In genomic region chr5:114738707-114739241, GRCm38 (mm10) we compare ENCODE assay signal across 10 mouse cellular contexts. TPM values are rescaled to one million over a fixed set of nuclear protein-coding genes. Genes with fewer than 3 reads are reported as not detected.
DNase-seq lines count a peak whose midpoint lies in the region; ATAC-seq and TF ChIP-seq lines count a peak whose summit lies in the region.
"Had no signal": no experiment of that assay in that cellular context is flagged by ENCODE, and none has a peak within 500 bp of the region (broad histone marks: within the 10 kb centered on the region; RNA-seq: fewer than 3 reads in every experiment).

No protein-coding gene starts in this region.

- H3K27ac ChIP-seq in layer of hippocampus, adult 2 months, result peak overlapping the region; percentile 61
- peak overlapping the region; percentile 24 for H3K27ac ChIP-seq in kidney, embryonic 15.5 days
- H3K27ac ChIP-seq in forebrain, embryonic 16.5 days (ENCODE audit: low read length), result no peak overlapping the region

- intact Hi-C loops in gastrocnemius, postnatal 14 days (cut with DNase I; ENCODE audit: low total_unique reads), result no loop called here

- peaks cover 13% of the 10 kb centered on the region for H3K4me1 ChIP-seq in kidney, embryonic 15.5 days
- peaks cover 11% of the 10 kb centered on the region for H3K4me1 ChIP-seq in forebrain, embryonic 16.5 days (replicated peaks; ENCODE audit: control insufficient read depth, insufficient read depth, low read length)

- peak; percentile 55 for ATAC-seq in kidney, embryonic 15.5 days (replicated peaks; ENCODE audit: low FRiP score)
- ATAC-seq in forebrain, embryonic 16.5 days, result no peak

- no peaks in the 10 kb centered on the region for H3K9me3 ChIP-seq in kidney, embryonic 15.5 days (replicated peaks)
- H3K9me3 ChIP-seq in forebrain, embryonic 16.5 days (ENCODE audit: control insufficient read depth, low read length), result no peaks in the 10 kb centered on the region

- no peak for TF ChIP-seq CTCF in layer of hippocampus, adult 2 months (conservative IDR thresholded peaks at IDR 0.05)

- no peak overlapping the region for H3K4me3 ChIP-seq in layer of hippocampus, adult 2 months
- no peak overlapping the region for H3K4me3 ChIP-seq in kidney, embryonic 15.5 days (replicated peaks)
- no peak overlapping the region for H3K4me3 ChIP-seq in forebrain, embryonic 16.5 days (replicated peaks; ENCODE audit: low read length)
- H3K4me3 ChIP-seq: erythroblast, embryonic 14.5 days; myocyte had no signal

- no peak for DNase-seq in layer of hippocampus, adult 2 months (ENCODE audit: low spot score in 2 of 2)
- no peak for DNase-seq in layer of hippocampus, postnatal 25 days (ENCODE audit: extremely low spot score in 1 of 2, low spot score in 1 of 2)
- DNase-seq in gastrocnemius, postnatal 14 days, result peak; percentile 69
- peak; percentile 78 to 83 for DNase-seq in lung, postnatal 4 days
- DNase-seq in right cerebral cortex, adult 18-20 months, result no peak
- no peak for DNase-seq in spleen, postnatal 14 days (ENCODE audit: low spot score in 2 of 2)

- no peak overlapping the region for H3K4me2 ChIP-seq in kidney, embryonic 15.5 days
- H3K4me2 ChIP-seq in forebrain, embryonic 16.5 days (ENCODE audit: low read length), result no peak overlapping the region

- H3K9ac ChIP-seq in kidney, embryonic 15.5 days, result no peak overlapping the region
- H3K9ac ChIP-seq in forebrain, embryonic 16.5 days (replicated peaks; ENCODE audit: low read depth, low read length), result no peak overlapping the region

- H3K36me3 ChIP-seq in kidney, embryonic 15.5 days, result peaks cover 92% of the 10 kb centered on the region
- peaks cover 39% of the 10 kb centered on the region for H3K36me3 ChIP-seq in forebrain, embryonic 16.5 days (ENCODE audit: control insufficient read depth, insufficient read depth)

- 75% methylated on average over 12 of the region's 12 CpGs for WGBS in kidney, embryonic 15.5 days
- WGBS in forebrain, embryonic 16.5 days, result 85% methylated on average over 12 of the region's 12 CpGs

- H3K27me3 ChIP-seq in kidney, embryonic 15.5 days, result no peaks in the 10 kb centered on the region
- no peaks in the 10 kb centered on the region for H3K27me3 ChIP-seq in forebrain, embryonic 16.5 days (replicated peaks; ENCODE audit: control insufficient read depth, insufficient read depth, low read length)

RNA-seq across cellular contexts. Expression of gene Tchp, which starts 31.2 kb away (rescaled TPM):
- total RNA-seq in layer of hippocampus, adult 2 months (2021), result 10 to 100 TPM; 12.7 to 19.3 TPM
- total RNA-seq in layer of hippocampus, postnatal 25 days (2021), result 10 to 100 TPM in 1 of 2 experiments, 1 to 10 TPM in 1; 9.3 to 14.4 TPM
- 1 to 10 TPM; 3.4 to 3.5 TPM for total RNA-seq in gastrocnemius, postnatal 14 days (2021)
- polyA plus RNA-seq in kidney, embryonic 15.5 days (2015; fragmentation: Nextera tagmentation; extraction: Ambion mirVana), result 16.5 and 17.4 TPM in 2 replicates
- 12.7 and 16.0 TPM in 2 replicates for polyA plus RNA-seq in forebrain, embryonic 16.5 days (2015; fragmentation: Nextera tagmentation; extraction: Ambion mirVana)

RNA-seq across cellular contexts. Expression of gene Ankrd13a, which starts 35.7 kb away (rescaled TPM):
- total RNA-seq in layer of hippocampus, adult 2 months (2021), result 10 to 100 TPM; 39.6 to 48.8 TPM
- total RNA-seq in layer of hippocampus, postnatal 25 days (2021), result 10 to 100 TPM; 41.1 to 43.1 TPM
- 10 to 100 TPM; 29.9 to 30.1 TPM for total RNA-seq in gastrocnemius, postnatal 14 days (2021)
- 45.3 and 49.8 TPM in 2 replicates for polyA plus RNA-seq in kidney, embryonic 15.5 days (2015; fragmentation: Nextera tagmentation; extraction: Ambion mirVana)
- polyA plus RNA-seq in forebrain, embryonic 16.5 days (2015; fragmentation: Nextera tagmentation; extraction: Ambion mirVana), result 29.4 and 30.1 TPM in 2 replicates

RNA-seq across cellular contexts. Expression of gene Git2, which starts 36.5 kb away (rescaled TPM):
- 10 to 100 TPM; 45.7 to 47.5 TPM for total RNA-seq in layer of hippocampus, adult 2 months (2021)
- 10 to 100 TPM; 35.9 to 47.2 TPM for total RNA-seq in layer of hippocampus, postnatal 25 days (2021)
- 10 to 100 TPM; 19.8 to 25.8 TPM for total RNA-seq in gastrocnemius, postnatal 14 days (2021)
- 42.0 and 45.5 TPM in 2 replicates for polyA plus RNA-seq in kidney, embryonic 15.5 days (2015; fragmentation: Nextera tagmentation; extraction: Ambion mirVana)
- 53.9 and 58.5 TPM in 2 replicates for polyA plus RNA-seq in forebrain, embryonic 16.5 days (2015; fragmentation: Nextera tagmentation; extraction: Ambion mirVana)

RNA-seq across cellular contexts. Expression of gene Gltp, which starts 48.0 kb away (rescaled TPM):
- 10 to 100 TPM; 23.6 to 27.3 TPM for total RNA-seq in layer of hippocampus, adult 2 months (2021)
- 10 to 100 TPM; 36.7 to 46.2 TPM for total RNA-seq in layer of hippocampus, postnatal 25 days (2021)
- total RNA-seq in gastrocnemius, postnatal 14 days (2021), result 10 to 100 TPM; 10.8 to 13.5 TPM
- 78.5 and 79.2 TPM in 2 replicates for polyA plus RNA-seq in kidney, embryonic 15.5 days (2015; fragmentation: Nextera tagmentation; extraction: Ambion mirVana)
- 30.8 and 32.9 TPM in 2 replicates for polyA plus RNA-seq in forebrain, embryonic 16.5 days (2015; fragmentation: Nextera tagmentation; extraction: Ambion mirVana)

Comparison
In these comparisons a context has a peak if more than half of its experiments do, and no peak if none do; other contexts are left out.
1. DNase-seq: peak in gastrocnemius, postnatal 14 days (single experiment) and lung, postnatal 4 days (2 of 2); none in layer of hippocampus, adult 2 months (0 of 2), layer of hippocampus, postnatal 25 days (0 of 2), right cerebral cortex, adult 18-20 months (single experiment) and spleen, postnatal 14 days (0 of 2).